Mouse (Mus musculus): ENCODE results near the gene Fam168b.

GRCm38 (mm10) chr1:34851562-34851961, 8.7 kb upstream of the Fam168b start:
- TF ChIP-seq CTCF (IDR thresholded peaks at IDR 0.05; ENCODE audit: insufficient read depth, low read length) (no peak), POLR2A (IDR thresholded peaks at IDR 0.05; ENCODE audit: borderline replicate concordance, extremely low read depth, low read depth, low read length) (no peak)

Data from lung, adult 2 months (tissue).